Mouse (Mus musculus) embryonic facial prominence, embryonic 10.5 days (tissue): ENCODE data around the gene Cabp7. TPM values are rescaled to one million over a fixed set of nuclear protein-coding genes. Genes with fewer than 3 reads are reported as not detected.

Experiments used
- DNase-seq: peaks from one replicate; pipeline ENCODE4 v3.0.0-alpha.2; 2017; ENCODE audit warnings: low spot score
- H3K27ac ChIP-seq: fragments of 300-500 bp; sonication (generic); replicated peaks from 2 replicates; pipeline ENCODE4 v1.5.1; 2016; ENCODE audit warnings: mild to moderate bottlenecking
- H3K27me3 ChIP-seq: fragments of 300-500 bp; sonication (generic); replicated peaks from 2 replicates; pipeline ENCODE4 v1.6.1; 2016; ENCODE audit warnings: low read depth, mild to moderate bottlenecking; ENCODE audit not compliant: poor library complexity, severe bottlenecking
- H3K36me3 ChIP-seq: fragments of 300-500 bp; sonication (generic); replicated peaks from 2 replicates; pipeline ENCODE4 v1.6.1; 2016; ENCODE audit warnings: mild to moderate bottlenecking, moderate library complexity
- H3K4me1 ChIP-seq: fragments of 300-500 bp; sonication (generic); 2 replicates; pipeline ENCODE4 v1.6.1; 2016
- H3K4me3 ChIP-seq: fragments of 300-500 bp; sonication (generic); 2 replicates; pipeline ENCODE4 v1.5.1; 2016; ENCODE audit warnings: mild to moderate bottlenecking, moderate library complexity
- H3K9me3 ChIP-seq: fragments of 300-500 bp; sonication (generic); 2 replicates; pipeline ENCODE4 v1.6.1; 2016; ENCODE audit warnings: mild to moderate bottlenecking
- WGBS: fragments of 180-500 bp; shearing (Covaris S2); methylation state at CpG from one replicate; pipeline ENCODE4 v1.1.7; 2016; 5-methylcytosine and 5-hydroxymethylcytosine counted together
- polyA plus RNA-seq: library from polyadenylated mRNA; unstranded; fragments of >200 nt; fragmentation: Nextera tagmentation; extraction: Ambion mirVana; gene quantifications from 2 replicates; pipeline ENCODE4 v1.2.1, GENCODE M21; 2016

The Cabp7 gene
- polyA plus RNA-seq = 0.19 and 0.57 TPM in 2 replicates

DNA sequence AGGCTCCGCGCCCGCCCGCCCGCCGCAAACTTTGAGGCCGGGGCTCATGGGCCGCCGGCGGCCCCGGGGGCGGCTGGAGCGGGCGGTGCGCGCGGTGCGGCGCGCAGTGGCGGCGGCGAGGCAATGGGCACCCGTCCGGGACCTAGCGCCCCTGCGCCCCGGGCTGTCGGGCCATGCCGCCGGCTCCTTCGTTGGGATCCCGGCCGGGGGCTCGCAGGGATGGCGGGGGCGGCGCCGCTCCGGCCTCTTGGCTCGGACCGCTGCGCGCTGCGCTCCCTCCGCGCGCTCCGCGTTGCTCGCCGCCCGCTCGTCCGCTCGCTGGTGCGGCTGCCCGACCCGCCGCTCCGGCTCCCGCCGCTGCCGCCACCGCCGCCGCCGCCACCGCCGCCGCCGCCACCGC, at the start of gene Cabp7:
Cabp7 (minus strand) TSS at position 46 of the 400 bp plus-strand sequence.
- H3K27me3 ChIP-seq = peaks cover 99% of the 10 kb centered on the region
- peak within 1 kb of the TSS; percentile 67 for H3K4me3 ChIP-seq
- 5% methylated on average over 66 of the region's 73 CpGs for WGBS
- H3K9me3 ChIP-seq = no peaks in the 10 kb centered on the region
- no peaks in the 10 kb centered on the region for H3K36me3 ChIP-seq
- DNase-seq = peak; percentile 51
- peak within 1 kb of the TSS; percentile 14; the same call in 1 of the 2 replicates for H3K27ac ChIP-seq
- H3K4me1 ChIP-seq = peaks cover 23% of the 10 kb centered on the region

DNA sequence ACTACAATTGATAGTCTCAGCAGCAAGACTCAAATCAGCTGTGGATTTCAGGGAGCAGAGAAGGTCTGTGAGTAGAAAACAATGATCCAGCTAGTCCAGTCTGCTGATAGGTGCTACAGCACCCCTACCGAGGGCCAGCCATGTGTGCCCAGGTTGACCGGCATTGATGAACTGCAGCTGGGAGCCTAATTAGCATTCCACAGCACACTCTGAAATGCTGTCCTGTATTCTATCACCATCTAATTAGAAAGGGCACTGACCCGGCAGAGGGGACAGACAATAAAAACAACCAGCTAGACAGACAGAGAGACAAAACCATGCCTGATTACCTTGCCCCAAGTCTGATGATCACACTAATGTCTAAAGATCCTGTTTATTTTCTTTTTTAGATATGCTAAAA, 46.4 kb upstream of the Cabp7 start:
- Histone ChIP-seq H3K36me3 (peaks cover 71% of the 10 kb centered on the region), H3K27me3 (no peaks in the 10 kb centered on the region), H3K27ac (no peak overlapping the region), H3K4me3 (no peak overlapping the region), H3K4me1 (peaks cover 17% of the 10 kb centered on the region), H3K9me3 (no peaks in the 10 kb centered on the region)
- WGBS = 19% methylated on average over 3 of the region's 3 CpGs
- DNase-seq = peak; percentile 43

- peaks cover 17% of the 10 kb centered on the region for H3K4me1 ChIP-seq
- no peaks in the 10 kb centered on the region for H3K9me3 ChIP-seq
- 78% methylated on average over 6 of the region's 6 CpGs for WGBS
- no peak overlapping the region for H3K4me3 ChIP-seq
- H3K36me3 ChIP-seq = peaks cover 78% of the 10 kb centered on the region
- DNase-seq = no peak
- no peak overlapping the region for H3K27ac ChIP-seq
- no peaks in the 10 kb centered on the region for H3K27me3 ChIP-seq
Measured at GRCm38 (mm10) chr11:4791549-4791948, 45.0 kb upstream of the Cabp7 start.

DNA sequence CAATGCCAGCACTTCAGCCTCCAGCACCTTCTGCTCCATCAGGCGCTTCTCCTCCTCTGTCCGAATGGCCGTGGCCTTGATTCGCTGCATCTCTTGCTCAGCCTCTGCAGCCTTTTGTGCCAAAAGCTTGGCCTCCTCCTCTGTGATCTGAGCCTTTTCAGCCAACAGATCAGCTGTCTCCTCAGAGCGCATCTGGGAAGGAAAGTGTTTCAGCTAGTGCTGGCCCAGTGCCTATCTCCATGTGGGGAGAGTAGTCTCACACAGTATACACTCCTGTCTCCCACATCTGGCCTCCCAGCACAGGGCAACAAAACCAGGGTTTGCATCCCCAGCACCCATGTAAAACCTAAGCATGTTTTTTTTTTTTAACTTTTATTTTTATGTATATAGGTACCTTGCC, 43.1 kb upstream of the Cabp7 start:
- Histone ChIP-seq H3K9me3 (no peaks in the 10 kb centered on the region), H3K27me3 (no peaks in the 10 kb centered on the region), H3K4me3 (no peak overlapping the region), H3K36me3 (peaks cover 93% of the 10 kb centered on the region), H3K27ac (no peak overlapping the region), H3K4me1 (peaks cover 17% of the 10 kb centered on the region)
- 92% methylated on average over 5 of the region's 5 CpGs for WGBS
- DNase-seq = no peak

DNA sequence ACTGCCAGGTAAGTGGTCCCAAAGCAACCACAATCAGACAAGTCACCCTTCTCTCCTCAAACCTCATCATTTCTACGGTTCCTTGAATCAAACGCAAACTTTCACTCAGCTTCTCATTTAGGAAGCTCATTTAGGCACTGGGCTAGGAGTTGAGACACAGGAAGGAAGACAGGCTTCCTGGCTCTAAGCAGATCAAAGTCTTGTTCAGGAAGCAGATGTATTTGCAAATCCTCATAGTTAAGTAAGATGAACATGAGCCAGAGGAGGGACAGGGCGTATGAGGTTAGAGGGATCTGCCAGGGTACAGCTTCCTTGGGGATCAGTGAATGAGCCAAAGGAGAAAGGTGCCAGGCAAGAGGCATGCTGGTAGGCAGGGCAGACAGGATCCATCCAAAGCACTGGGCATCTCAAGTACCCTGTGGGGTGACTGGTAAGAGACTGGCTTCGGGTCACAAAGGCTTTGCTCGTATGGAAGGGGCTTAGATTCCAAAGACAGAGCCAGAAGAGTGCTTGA, 38.1 kb upstream of the Cabp7 start:
- Histone ChIP-seq H3K4me1 (no peaks in the 10 kb centered on the region), H3K4me3 (no peak overlapping the region), H3K27me3 (no peaks in the 10 kb centered on the region), H3K9me3 (no peaks in the 10 kb centered on the region), H3K36me3 (peaks cover 97% of the 10 kb centered on the region), H3K27ac (no peak overlapping the region)
- DNase-seq = no peak
- WGBS = 85% methylated on average over 5 of the region's 5 CpGs

GRCm38 (mm10) chr11:4783116-4783515, 36.5 kb upstream of the Cabp7 start:
- WGBS = 84% methylated on average over 3 of the region's 3 CpGs
- peaks cover 97% of the 10 kb centered on the region for H3K36me3 ChIP-seq
- no peak overlapping the region for H3K4me3 ChIP-seq

DNA sequence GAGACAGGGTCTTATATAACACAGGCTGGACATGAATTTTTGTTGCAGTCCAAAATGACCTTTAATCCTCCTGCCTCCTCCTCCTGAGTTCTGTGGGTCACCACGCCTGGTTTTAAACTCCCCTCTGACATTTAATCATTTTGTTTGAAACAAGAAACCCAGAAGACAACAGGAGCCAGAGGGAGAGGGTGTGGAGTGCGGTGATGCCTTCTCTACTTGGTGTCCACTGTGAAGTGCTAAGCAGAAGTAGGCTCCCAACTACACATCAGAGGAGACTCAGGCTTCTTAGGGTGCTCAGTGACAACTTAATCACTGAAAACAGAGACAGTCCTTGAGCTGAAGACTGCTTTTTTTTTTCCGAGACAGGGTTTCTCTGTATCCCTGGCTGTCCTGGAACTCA, 34.3 kb upstream of the Cabp7 start:
- H3K9me3 ChIP-seq = no peaks in the 10 kb centered on the region
- H3K4me3 ChIP-seq = no peak overlapping the region
- no peak overlapping the region for H3K27ac ChIP-seq
- DNase-seq = no peak
- WGBS = 83% methylated on average over 3 of the region's 3 CpGs
- no peaks in the 10 kb centered on the region for H3K27me3 ChIP-seq
- H3K36me3 ChIP-seq = peaks cover 97% of the 10 kb centered on the region
- no peaks in the 10 kb centered on the region for H3K4me1 ChIP-seq

More at GRCm38 (mm10) chr11:4783116-4783515, 36.5 kb upstream of the Cabp7 start:
- no peak for DNase-seq
- Histone ChIP-seq H3K27me3 (no peaks in the 10 kb centered on the region), H3K9me3 (no peaks in the 10 kb centered on the region), H3K4me1 (no peaks in the 10 kb centered on the region), H3K27ac (no peak overlapping the region)

GRCm38 (mm10) chr11:4772925-4773324, 26.3 kb upstream of the Cabp7 start:
- no peaks in the 10 kb centered on the region for H3K27me3 ChIP-seq
- H3K36me3 ChIP-seq = peaks cover 64% of the 10 kb centered on the region
- DNase-seq = peak; percentile 72
- H3K27ac ChIP-seq = no peak overlapping the region
- H3K4me3 ChIP-seq = no peak overlapping the region
- WGBS = 37% methylated on average over 3 of the region's 3 CpGs
- H3K4me1 ChIP-seq = no peaks in the 10 kb centered on the region
- no peaks in the 10 kb centered on the region for H3K9me3 ChIP-seq

GRCm38 (mm10) chr11:4771756-4772155, 25.2 kb upstream of the Cabp7 start:
- Histone ChIP-seq H3K36me3 (peaks cover 62% of the 10 kb centered on the region), H3K4me1 (no peaks in the 10 kb centered on the region), H3K27ac (no peak overlapping the region), H3K27me3 (no peaks in the 10 kb centered on the region), H3K4me3 (no peak overlapping the region), H3K9me3 (no peaks in the 10 kb centered on the region)
- DNase-seq = no peak
- 66% methylated on average over 7 of the region's 7 CpGs for WGBS

DNA sequence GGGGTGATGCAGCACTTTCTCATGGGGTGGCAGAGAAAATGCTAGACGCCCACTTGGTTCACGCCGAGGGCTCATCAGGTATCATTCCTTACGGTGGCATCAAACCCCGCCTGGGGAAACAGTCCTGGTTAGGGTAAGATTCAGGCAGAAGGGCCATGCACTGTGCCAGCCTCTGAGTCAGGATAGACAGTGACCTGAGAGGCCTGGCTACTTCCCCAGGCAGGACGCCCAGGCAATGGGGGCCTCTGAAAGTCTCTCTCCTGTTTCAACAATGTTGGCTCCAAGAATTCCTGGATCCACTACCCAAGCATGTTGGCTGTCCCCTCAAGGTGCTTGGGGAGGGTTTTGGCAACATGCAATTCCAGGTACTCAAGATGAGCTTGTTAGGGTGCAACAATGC, 23.3 kb upstream of the Cabp7 start:
- Histone ChIP-seq H3K36me3 (peaks cover 52% of the 10 kb centered on the region), H3K4me3 (no peak overlapping the region), H3K27ac (no peak overlapping the region), H3K27me3 (no peaks in the 10 kb centered on the region), H3K4me1 (no peaks in the 10 kb centered on the region), H3K9me3 (no peaks in the 10 kb centered on the region)
- WGBS = 94% methylated on average over 6 of the region's 6 CpGs
- DNase-seq = no peak

- Histone ChIP-seq H3K27me3 (no peaks in the 10 kb centered on the region), H3K4me1 (no peaks in the 10 kb centered on the region), H3K9me3 (no peaks in the 10 kb centered on the region), H3K27ac (no peak overlapping the region), H3K4me3 (no peak overlapping the region), H3K36me3 (peaks cover 56% of the 10 kb centered on the region)
- DNase-seq = no peak
- WGBS = 78% methylated on average over 7 of the region's 7 CpGs
Measured at GRCm38 (mm10) chr11:4769293-4769692, 22.7 kb upstream of the Cabp7 start.

- no peaks in the 10 kb centered on the region for H3K9me3 ChIP-seq
- peaks cover 3% of the 10 kb centered on the region; the same call in 1 of the 2 replicates for H3K27me3 ChIP-seq
- H3K4me3 ChIP-seq = no peak overlapping the region
- peaks cover 52% of the 10 kb centered on the region for H3K36me3 ChIP-seq
- 89% methylated on average over 4 of the region's 4 CpGs for WGBS
- no peak for DNase-seq
- H3K4me1 ChIP-seq = no peaks in the 10 kb centered on the region
- H3K27ac ChIP-seq = no peak overlapping the region
Measured at GRCm38 (mm10) chr11:4768399-4768798, 21.8 kb upstream of the Cabp7 start.

GRCm38 (mm10) chr11:4764476-4764875, 17.9 kb upstream of the Cabp7 start:
- WGBS = 64% methylated on average over 5 of the region's 5 CpGs
- peaks cover 29% of the 10 kb centered on the region for H3K36me3 ChIP-seq

More at GRCm38 (mm10) chr11:4764476-4764875, 17.9 kb upstream of the Cabp7 start:
- peaks cover 34% of the 10 kb centered on the region for H3K27me3 ChIP-seq
- no peaks in the 10 kb centered on the region for H3K9me3 ChIP-seq
- no peaks in the 10 kb centered on the region for H3K4me1 ChIP-seq
- H3K4me3 ChIP-seq = no peak overlapping the region
- H3K27ac ChIP-seq = no peak overlapping the region
- DNase-seq = no peak
